Mouse (Mus musculus) CH12.LX (cell line): Measurements from ENCODE around the gene Ppp1cc. TPM values are rescaled to one million over a fixed set of nuclear protein-coding genes. Genes with fewer than 3 reads are reported as not detected.

Experiments used
- DNase-seq: peaks from one replicate; pipeline ENCODE4 v3.0.0-alpha.2; 2013; ENCODE audit errors: extremely low read depth
- H3K27ac ChIP-seq: 2 replicates; pipeline ENCODE4 v1.5.1; 2012; ENCODE audit warnings: low read depth, mild to moderate bottlenecking, control low read depth, moderate library complexity; ENCODE audit not compliant: insufficient read depth
- H3K27me3 ChIP-seq: replicated peaks from 2 replicates; pipeline ENCODE3; 2012; ENCODE audit warnings: inconsistent platforms
- H3K36me3 ChIP-seq, 2 experiments: replicated peaks in 1 of 2; 2 replicates each; pipeline versions ENCODE3 to v1.6.1; 2012; ENCODE audit warnings: inconsistent platforms in 1 of 2, low read length in 1 of 2, mild to moderate bottlenecking in 1 of 2, mixed read lengths in 1 of 2, moderate library complexity in 1 of 2; ENCODE audit not compliant: control insufficient read depth in 1 of 2, insufficient read depth in 1 of 2
- H3K4me1 ChIP-seq, 2 experiments: 2 replicates each; pipeline ENCODE4 v1.6.1; 2012; ENCODE audit warnings: inconsistent platforms in 1 of 2, moderate library complexity in 1 of 2; ENCODE audit not compliant: insufficient read depth in 2 of 2, control insufficient read depth in 1 of 2
- H3K4me2 ChIP-seq: 2 replicates; pipeline ENCODE4 v1.6.1; 2012; ENCODE audit warnings: low read depth, mild to moderate bottlenecking, control low read depth; ENCODE audit not compliant: poor library complexity, insufficient read depth, severe bottlenecking
- H3K4me3 ChIP-seq, 3 experiments: fragments of 150-350 bp in 1 of 3; sonication (generic) in 1 of 3; replicated peaks in 1 of 3; 2 replicates each; pipeline versions ENCODE3 to v1.5.1; 2011 to 2012; ENCODE audit warnings: low read depth in 2 of 3, low read length in 2 of 3, mild to moderate bottlenecking in 2 of 3, moderate library complexity in 2 of 3, control low read depth in 1 of 3, improper control_type of control experiment in 1 of 3, inconsistent platforms in 1 of 3, mixed read lengths in 1 of 3; ENCODE audit not compliant: poor library complexity in 1 of 3
- H3K79me2 ChIP-seq: replicated peaks from 2 replicates; pipeline ENCODE4 v1.6.1; 2012; ENCODE audit warnings: mild to moderate bottlenecking, moderate library complexity; ENCODE audit not compliant: control insufficient read depth, poor library complexity, insufficient read depth, severe bottlenecking; ENCODE audit errors: extremely low read depth
- H3K9ac ChIP-seq: 2 replicates; pipeline ENCODE4 v1.6.1; 2012; ENCODE audit warnings: low read depth, mild to moderate bottlenecking, control low read depth, moderate library complexity; ENCODE audit not compliant: insufficient read depth
- H3K9me3 ChIP-seq: replicated peaks from 2 replicates; pipeline ENCODE3; 2012; ENCODE audit warnings: low read length, inconsistent platforms, mixed read lengths
- BHLHE40 ChIP-seq: IDR thresholded peaks from 2 replicates; pipeline ENCODE4 v1.6.1; 2011; ENCODE audit warnings: mild to moderate bottlenecking, low read depth, low read length, improper control_type of control experiment
- CHD1 ChIP-seq: IDR thresholded peaks from 2 replicates; pipeline ENCODE4 v1.6.1; 2012; ENCODE audit warnings: low read depth, low read length, improper control_type of control experiment, inconsistent platforms
- CHD2 ChIP-seq: IDR thresholded peaks from 2 replicates; pipeline ENCODE4 v1.6.1; 2011; ENCODE audit warnings: low read length, improper control_type of control experiment
- CTCF ChIP-seq, 2 experiments: IDR thresholded peaks in 1 of 2; conservative IDR thresholded peaks in 1 of 2; 2 replicates each; pipeline ENCODE4 v1.5.1; 2011 to 2012; ENCODE audit warnings: low read depth in 2 of 2, low read length in 2 of 2, improper control_type of control experiment in 1 of 2, inconsistent platforms in 1 of 2, mild to moderate bottlenecking in 1 of 2, moderate library complexity in 1 of 2
- EP300 ChIP-seq: IDR thresholded peaks from 2 replicates; pipeline ENCODE4 v1.6.1; 2011; ENCODE audit warnings: low read length, improper control_type of control experiment
- GABPA ChIP-seq: IDR thresholded peaks from 2 replicates; pipeline ENCODE4 v1.6.1; 2012; ENCODE audit warnings: low read depth, low read length, improper control_type of control experiment, inconsistent platforms; ENCODE audit not compliant: insufficient replicate concordance
- HCFC1 ChIP-seq: IDR thresholded peaks from 2 replicates; pipeline ENCODE4 v1.6.1; 2012; ENCODE audit warnings: low read depth, mild to moderate bottlenecking, inconsistent platforms, low read length, improper control_type of control experiment
- MAZ ChIP-seq: IDR thresholded peaks from 2 replicates; pipeline ENCODE4 v1.6.1; 2012; ENCODE audit warnings: low read depth, mild to moderate bottlenecking, inconsistent platforms, low read length, improper control_type of control experiment, moderate library complexity
- MXI1 ChIP-seq: IDR thresholded peaks from 2 replicates; pipeline ENCODE4 v1.6.1; 2011; ENCODE audit warnings: mild to moderate bottlenecking, low read depth, low read length, improper control_type of control experiment
- MYC ChIP-seq: IDR thresholded peaks from 2 replicates; pipeline ENCODE4 v1.6.1; 2011; ENCODE audit warnings: low read depth, mild to moderate bottlenecking, improper control_type of control experiment, low read length
- PAX5 ChIP-seq: IDR thresholded peaks from 2 replicates; pipeline ENCODE4 v1.6.1; 2012; ENCODE audit warnings: low read length, inconsistent platforms, mixed read lengths
- RAD21 ChIP-seq: IDR thresholded peaks from 2 replicates; pipeline ENCODE4 v1.6.1; 2011; ENCODE audit warnings: low read depth, mild to moderate bottlenecking, low read length, improper control_type of control experiment, moderate library complexity
- SMC3 ChIP-seq: IDR thresholded peaks from 2 replicates; pipeline ENCODE4 v1.6.1; 2011; ENCODE audit warnings: low read depth, low read length, improper control_type of control experiment
- TCF12 ChIP-seq: IDR thresholded peaks from 2 replicates; pipeline ENCODE4 v1.6.1; 2014; ENCODE audit warnings: low read depth, mild to moderate bottlenecking, inconsistent platforms, low read length, improper control_type of control experiment
- UBTF ChIP-seq: IDR thresholded peaks from 2 replicates; pipeline ENCODE4 v1.6.1; 2012; ENCODE audit warnings: low read depth, mild to moderate bottlenecking, inconsistent platforms, low read length, improper control_type of control experiment, moderate library complexity
- USF1 ChIP-seq: IDR thresholded peaks from 2 replicates; pipeline ENCODE4 v1.6.1; 2014; ENCODE audit warnings: low read depth, mild to moderate bottlenecking, inconsistent platforms, low read length, improper control_type of control experiment
- ZC3H11A ChIP-seq: IDR thresholded peaks from 2 replicates; pipeline ENCODE4 v1.6.1; 2012; ENCODE audit warnings: low read depth, mild to moderate bottlenecking, inconsistent platforms, low read length, improper control_type of control experiment
- ZKSCAN1 ChIP-seq: IDR thresholded peaks from 2 replicates; pipeline ENCODE4 v1.6.1; 2012; ENCODE audit warnings: low read depth, inconsistent platforms, low read length, improper control_type of control experiment, borderline replicate concordance
- ZMIZ1 ChIP-seq: IDR thresholded peaks from 2 replicates; pipeline ENCODE4 v1.6.1; 2012; ENCODE audit warnings: low read depth, mild to moderate bottlenecking, inconsistent platforms, low read length, improper control_type of control experiment
- ZNF384 ChIP-seq: IDR thresholded peaks from 2 replicates; pipeline ENCODE4 v1.6.1; 2012; ENCODE audit warnings: low read depth, low read length, improper control_type of control experiment, inconsistent platforms
- dilution Hi-C: fragments of 300-500 bp; cut with MboI; formaldehyde crosslinking; loops from 2 replicates; pipeline ENCODE4 v1.14.3; 2020; ENCODE audit warnings: low sequenced_read_pairs; ENCODE audit not compliant: extremely low pct_unique_long_range_greater_than_20kb, extremely low pct_ligation_motif_present
- in situ Hi-C: fragments of 300-500 bp; cut with MboI; formaldehyde crosslinking; loops from 3 replicates; pipeline ENCODE4 v1.14.3; 2019; ENCODE audit warnings: low sequenced_read_pairs, low pct_ligation_motif_present, low pct_unique_long_range_greater_than_20kb, mixed read lengths
- polyA plus RNA-seq: library from polyadenylated mRNA; unstranded; fragments of >175 nt; gene quantifications from 2 replicates; pipeline ENCODE4 v1.2.1, GENCODE M21; 2012; ENCODE audit warnings: low read depth; ENCODE audit not compliant: insufficient read length
- total RNA-seq, 2 experiments: library from RNA; depleted of rRNA; stranded (reverse); fragments of 300-350 nt in 1 of 2; fragments of >200 nt in 1 of 2; gene quantifications; 2 replicates each; pipeline ENCODE4 v1.2.3; 2012 to 2014

Ppp1cc gene
- total and polyA plus RNA-seq, 3 experiments = 191 to 406 (median 358) TPM

GRCm38 (mm10) chr5:122113450-122113849 is 44.6 kb upstream of the Ppp1cc start:
- in situ Hi-C loops (no loop called here), dilution Hi-C loops (no loop called here)
- no peaks in the 10 kb centered on the region for H3K36me3 ChIP-seq
- TF ChIP-seq CHD2 (no peak), ZC3H11A (no peak), MXI1 (no peak), CTCF (conservative IDR thresholded peaks at IDR 0.05 in 1 of 2, IDR thresholded peaks at IDR 0.05 in 1 of 2; ENCODE audit: low read depth in 2 of 2, low read length in 2 of 2) (no peak), PAX5 (no peak), CHD1 (no peak), GABPA (no peak), TCF12 (no peak), MAZ (no peak), EP300 (no peak), SMC3 (no peak), UBTF (no peak), MYC (no peak), ZMIZ1 (no peak), HCFC1 (no peak), USF1 (no peak), ZKSCAN1 (no peak), RAD21 (no peak), BHLHE40 (no peak)
- DNase-seq = no peak
- H3K4me1 ChIP-seq = peaks cover 8 to 14% of the 10 kb centered on the region in 2 experiments
- peaks cover 2% of the 10 kb centered on the region for H3K27me3 ChIP-seq
- H3K27ac ChIP-seq = no peak overlapping the region
- no peaks in the 10 kb centered on the region for H3K79me2 ChIP-seq
- no peak overlapping the region for H3K9ac ChIP-seq
- H3K9me3 ChIP-seq = peaks cover 4% of the 10 kb centered on the region
- no peak overlapping the region for H3K4me2 ChIP-seq
- no peak overlapping the region for H3K4me3 ChIP-seq

GRCm38 (mm10) chr5:122114176-122114575 is 43.9 kb upstream of the Ppp1cc start:
- in situ Hi-C loops (no loop called here), dilution Hi-C loops (no loop called here)
- peaks cover 4% of the 10 kb centered on the region for H3K9me3 ChIP-seq
- peaks cover 4% of the 10 kb centered on the region for H3K27me3 ChIP-seq
- no peak overlapping the region for H3K4me3 ChIP-seq
- no peaks in the 10 kb centered on the region for H3K36me3 ChIP-seq
- H3K9ac ChIP-seq = no peak overlapping the region
- TF ChIP-seq SMC3 (peak; percentile 52), RAD21 (peak; percentile 79), ZNF384 (0 out of 2 replicates have a peak, but pooled peaks have one; percentile 3), CTCF (conservative IDR thresholded peaks at IDR 0.05 in 1 of 2, IDR thresholded peaks at IDR 0.05 in 1 of 2; ENCODE audit: low read depth in 2 of 2, low read length in 2 of 2) (peak; percentile 87 to 97), ZMIZ1 (no peak)
- H3K4me2 ChIP-seq = no peak overlapping the region
- H3K27ac ChIP-seq = no peak overlapping the region
- H3K4me1 ChIP-seq = peaks cover 8 to 14% of the 10 kb centered on the region in 2 experiments
- peak; percentile 62 for DNase-seq
- no peaks in the 10 kb centered on the region for H3K79me2 ChIP-seq
